Comparison of ENCODE assay signal across 10 mouse cellular contexts in genomic region chr9:53398388-53398700, GRCm38 (mm10). TPM values are rescaled to one million over a fixed set of nuclear protein-coding genes. Genes with fewer than 3 reads are reported as not detected.
A peak's percentile ranks its signal among the peaks of the same experiment; 100 is the strongest.
DNase-seq lines count a peak whose midpoint lies in the region; ATAC-seq and TF ChIP-seq lines count a peak whose summit lies in the region.
"Had no signal": no experiment of that assay in that cellular context is flagged by ENCODE, and none has a peak within 500 bp of the region (broad histone marks: within the 10 kb centered on the region; RNA-seq: fewer than 3 reads in every experiment).

No protein-coding gene starts in this region.

- peak; percentile 84 for TF ChIP-seq CTCF in kidney, adult 2 months (conservative IDR thresholded peaks at IDR 0.05; ENCODE audit: insufficient read depth, insufficient read length, low read depth, low read length)

- H3K9ac ChIP-seq in kidney, embryonic 14.5 days (ENCODE audit: low read depth, low read length) = no peak overlapping the region
- H3K9ac ChIP-seq: midbrain, embryonic 12.5 days had no signal

- H3K4me2 ChIP-seq in kidney, embryonic 14.5 days (replicated peaks; ENCODE audit: low read depth, low read length) = no peak overlapping the region
- H3K4me2 ChIP-seq: midbrain, embryonic 12.5 days had no signal

- no peaks in the 10 kb centered on the region for H3K27me3 ChIP-seq in kidney, adult 2 months (replicated peaks; ENCODE audit: control insufficient read depth, insufficient read depth, low read length)
- H3K27me3 ChIP-seq in kidney, embryonic 14.5 days (ENCODE audit: control insufficient read depth, insufficient read depth, low read length) = no peaks in the 10 kb centered on the region
- H3K27me3 ChIP-seq: midbrain, embryonic 12.5 days had no signal

- no peak for TF ChIP-seq POLR2A in kidney, adult 2 months (IDR thresholded peaks at IDR 0.05; ENCODE audit: low read depth, low read length)

- H3K4me3 ChIP-seq in kidney, adult 2 months (ENCODE audit: insufficient read depth, low read depth, low read length) = no peak overlapping the region
- H3K4me3 ChIP-seq in kidney, embryonic 14.5 days (ENCODE audit: low read length) = no peak overlapping the region
- H3K4me3 ChIP-seq: midbrain, embryonic 12.5 days had no signal

- 24% methylated on average over 5 of the region's 5 CpGs for WGBS in kidney, adult 2 months
- WGBS in kidney, embryonic 14.5 days = 19% methylated on average over 5 of the region's 5 CpGs

- H3K9me3 ChIP-seq in kidney, embryonic 14.5 days (ENCODE audit: control insufficient read depth, low read length) = no peaks in the 10 kb centered on the region
- H3K9me3 ChIP-seq: midbrain, embryonic 12.5 days had no signal

- H3K36me3 ChIP-seq in kidney, adult 2 months (ENCODE audit: control insufficient read depth, insufficient read depth, low read length) = no peaks in the 10 kb centered on the region
- no peaks in the 10 kb centered on the region; the same call in 1 of the 2 replicates for H3K36me3 ChIP-seq in kidney, embryonic 14.5 days (ENCODE audit: control insufficient read depth, insufficient read depth, low read length)
- H3K36me3 ChIP-seq: midbrain, embryonic 12.5 days had no signal

- no peak for ATAC-seq in kidney, embryonic 14.5 days (ENCODE audit: low FRiP score, low TSS enrichment)

- no peak overlapping the region for H3K27ac ChIP-seq in kidney, adult 2 months (ENCODE audit: insufficient read depth, low read depth, low read length)
- H3K27ac ChIP-seq in kidney, embryonic 14.5 days (ENCODE audit: low read depth, low read length) = no peak overlapping the region
- H3K27ac ChIP-seq: midbrain, embryonic 12.5 days had no signal

- peaks cover 7% of the 10 kb centered on the region; the same call in 1 of the 2 replicates for H3K4me1 ChIP-seq in kidney, adult 2 months (ENCODE audit: control insufficient read depth, insufficient read depth, low read length)
- peaks cover 13% of the 10 kb centered on the region for H3K4me1 ChIP-seq in kidney, embryonic 14.5 days (ENCODE audit: control insufficient read depth, insufficient read depth, low read length)

- DNase-seq in kidney, adult 2 months = peak; percentile 60
- DNase-seq in CD8-positive naive resting alpha-beta T cell, adult 2 months (ENCODE audit: low read depth in 2 of 2, low spot score in 2 of 2) = peak; percentile 35 to 66
- DNase-seq in adrenal gland, adult 18-20 months (ENCODE audit: low spot score in 2 of 2) = peak; percentile 58 to 66
- DNase-seq in embryo, embryonic 11 days = peak; percentile 80
- DNase-seq in left cerebral cortex, postnatal 4 days = peak; percentile 65
- peak; percentile 38 to 60 for DNase-seq in natural killer cell, adult 2 months (ENCODE audit: low spot score in 2 of 2)
- DNase-seq in urinary bladder, adult 2 months (ENCODE audit: low spot score) = no peak

- intact Hi-C loops in left cerebral cortex, postnatal 4 days (cut with DNase I) = no loop called here

RNA-seq across cellular contexts. Expression of gene 4930550C14Rik, which starts 3.8 kb away (rescaled TPM):
- polyA plus RNA-seq in kidney, adult 2 months (2012; rRNA removed) = 1.0 and 1.8 TPM in 2 replicates
- polyA plus RNA-seq in kidney, embryonic 14.5 days (2014; fragmentation: Nextera tagmentation; extraction: Ambion mirVana) = 1.5 and 2.7 TPM in 2 replicates
- total RNA-seq in adrenal gland, adult 18-20 months (2021) = 1 to 10 TPM in 1 of 2 experiments, under 1 TPM in 1; 0.74 to 1.5 TPM
- not detected for total RNA-seq in left cerebral cortex, postnatal 4 days (2021)
- polyA plus RNA-seq in urinary bladder, adult 2 months (2012; rRNA removed) = 1.1 and 1.7 TPM in 2 replicates
- total RNA-seq: gastrocnemius, adult 8-10 months had no signal

RNA-seq across cellular contexts. Expression of gene Kdelc2, which starts 14.5 kb away (rescaled TPM):
- 3.5 and 4.3 TPM in 2 replicates for polyA plus RNA-seq in kidney, adult 2 months (2012; rRNA removed)
- polyA plus RNA-seq in kidney, embryonic 14.5 days (2014; fragmentation: Nextera tagmentation; extraction: Ambion mirVana) = 15.5 and 25.3 TPM in 2 replicates
- 1 to 10 TPM; 7.9 to 9.3 TPM for total RNA-seq in adrenal gland, adult 18-20 months (2021)
- total RNA-seq in left cerebral cortex, postnatal 4 days (2021) = 1 to 10 TPM; 5.7 to 6.6 TPM
- polyA plus RNA-seq in urinary bladder, adult 2 months (2012; rRNA removed) = 14.1 and 22.2 TPM in 2 replicates
